Mouse (Mus musculus): ENCODE data around the gene Bloc1s5.

GRCm38 (mm10) chr13:38546754-38547153 lies 88.2 kb downstream of the Bloc1s5 start:
- TF ChIP-seq CTCF (IDR thresholded peaks at IDR 0.05; ENCODE audit: low read depth) (no peak), EP300 (IDR thresholded peaks at IDR 0.05; ENCODE audit: low read depth) (no peak)

All from liver, postnatal 0 days (tissue).